Mouse (Mus musculus) kidney, adult 11 months (tissue): ENCODE data around the gene Flvcr2.

Experiments
- DNase-seq: peaks from one replicate; pipeline ENCODE4 v3.0.0; 2022

Flvcr2 gene

GRCm38 (mm10) chr12:85800031-85800430 is 53.7 kb downstream of the Flvcr2 start:
- DNase-seq: no peak

GRCm38 (mm10) chr12:85809726-85810125 is 63.4 kb downstream of the Flvcr2 start:
- DNase-seq: no peak

GRCm38 (mm10) chr12:85810959-85811358 is 64.6 kb downstream of the Flvcr2 start:
- no peak for DNase-seq

- DNase-seq: no peak
Observed at GRCm38 (mm10) chr12:85811676-85812075, 65.3 kb downstream of the Flvcr2 start.

- peak; percentile 73 for DNase-seq
Observed at GRCm38 (mm10) chr12:85813599-85813998, 67.3 kb downstream of the Flvcr2 start.

- DNase-seq: no peak
Observed at GRCm38 (mm10) chr12:85822051-85822450, 75.7 kb downstream of the Flvcr2 start.

GRCm38 (mm10) chr12:85824438-85825264 is 78.3 kb downstream of the Flvcr2 start, which contains the start of the genes Erg28 and Ttll5:
Gene Erg28, minus strand, starts transcription at chr12:85824550.
Gene Ttll5, plus strand, starts transcription at chr12:85824659.
- peak; percentile 96 for DNase-seq

GRCm38 (mm10) chr12:85825361-85825760 is 79.0 kb downstream of the Flvcr2 start:
- no peak for DNase-seq

GRCm38 (mm10) chr12:85825822-85826221 is 79.5 kb downstream of the Flvcr2 start:
- DNase-seq: no peak

GRCm38 (mm10) chr12:85828856-85829255 is 82.5 kb downstream of the Flvcr2 start:
- no peak for DNase-seq

GRCm38 (mm10) chr12:85829866-85830265 is 83.5 kb downstream of the Flvcr2 start:
- no peak for DNase-seq

- DNase-seq: no peak
Observed at GRCm38 (mm10) chr12:85830691-85831090, 84.4 kb downstream of the Flvcr2 start.

- no peak for DNase-seq
Observed at GRCm38 (mm10) chr12:85834543-85834942, 88.2 kb downstream of the Flvcr2 start.

GRCm38 (mm10) chr12:85837765-85838164 is 91.4 kb downstream of the Flvcr2 start:
- DNase-seq: no peak

- no peak for DNase-seq
Observed at GRCm38 (mm10) chr12:85839371-85840000, 93.1 kb downstream of the Flvcr2 start.

GRCm38 (mm10) chr12:85848164-85848958 is 102.0 kb downstream of the Flvcr2 start:
- DNase-seq: peak; percentile 24

- DNase-seq: no peak
Observed at GRCm38 (mm10) chr12:85850661-85851060, 104.3 kb downstream of the Flvcr2 start.

GRCm38 (mm10) chr12:85853836-85854235 is 107.5 kb downstream of the Flvcr2 start:
- DNase-seq: no peak

GRCm38 (mm10) chr12:85854271-85854670 is 107.9 kb downstream of the Flvcr2 start:
- DNase-seq: no peak

- no peak for DNase-seq
Observed at GRCm38 (mm10) chr12:85857300-85857699, 111.0 kb downstream of the Flvcr2 start.

- no peak for DNase-seq
Observed at GRCm38 (mm10) chr12:85859111-85859510, 112.8 kb downstream of the Flvcr2 start.

- no peak for DNase-seq
Observed at GRCm38 (mm10) chr12:85859511-85860189, 113.3 kb downstream of the Flvcr2 start.

GRCm38 (mm10) chr12:85862514-85862913 is 116.2 kb downstream of the Flvcr2 start:
- peak; percentile 42 for DNase-seq
